Mouse (Mus musculus) heart, adult 2 months (tissue): ENCODE measurements around the gene Slc25a17. TPM values are rescaled to one million over a fixed set of nuclear protein-coding genes. Genes with fewer than 3 reads are reported as not detected.

Experiments
- DNase-seq, 2 experiments: peaks; one replicate each; pipeline ENCODE4 v3.0.0; 2021
- H3K27ac ChIP-seq: fragments of 200-600 bp; 2 replicates; pipeline ENCODE4 v1.8.1; 2022
- H3K27me3 ChIP-seq: fragments of 200-500 bp; 2 replicates; pipeline ENCODE4 v1.6.1; 2012; ENCODE audit warnings: mild to moderate bottlenecking, low read length, inconsistent platforms, mixed read lengths; ENCODE audit not compliant: control insufficient read depth, insufficient read depth
- H3K36me3 ChIP-seq: fragments of 200-500 bp; 2 replicates; pipeline ENCODE4 v1.6.1; 2012; ENCODE audit warnings: low read length, inconsistent platforms; ENCODE audit not compliant: control insufficient read depth, insufficient read depth
- H3K4me1 ChIP-seq: fragments of 200-500 bp; 2 replicates; pipeline ENCODE4 v1.6.1; 2011; ENCODE audit warnings: low read length; ENCODE audit not compliant: control insufficient read depth, insufficient read depth
- H3K4me3 ChIP-seq: fragments of 200-600 bp; 2 replicates; pipeline ENCODE4 v1.8.1; 2022
- H3K79me2 ChIP-seq: fragments of 200-500 bp; replicated peaks from 2 replicates; pipeline ENCODE4 v1.6.1; 2012; ENCODE audit warnings: mild to moderate bottlenecking, inconsistent platforms, low read length, moderate library complexity, mixed read lengths; ENCODE audit not compliant: control insufficient read depth, insufficient read depth
- H3K9ac ChIP-seq: fragments of 200-500 bp; 2 replicates; pipeline ENCODE4 v1.6.1; 2012; ENCODE audit warnings: low read depth, mild to moderate bottlenecking, control low read depth, inconsistent platforms, low read length, mixed read lengths
- CTCF ChIP-seq: fragments of 200-600 bp; IDR thresholded peaks from 2 replicates; pipeline ENCODE4 v1.8.1; 2022; ENCODE audit warnings: antibody characterized with exemption, mild to moderate bottlenecking, moderate library complexity
- EP300 ChIP-seq: fragments of 200-500 bp; IDR thresholded peaks from 2 replicates; pipeline ENCODE4 v1.6.1; 2011; ENCODE audit warnings: low read depth, low read length, control low read depth; ENCODE audit not compliant: insufficient read depth
- POLR2A ChIP-seq: fragments of 200-500 bp; IDR thresholded peaks from 2 replicates; pipeline ENCODE4 v1.6.1; 2011; ENCODE audit warnings: mild to moderate bottlenecking, low read depth, low read length, control low read depth; ENCODE audit not compliant: insufficient read depth
- WGBS: fragments of 180-500 bp; shearing (Covaris S2); methylation state at CpG from one replicate; pipeline ENCODE4 v1.1.7; 2018; 5-methylcytosine and 5-hydroxymethylcytosine counted together
- intact Hi-C: fragments of 180-260 bp; cut with DNase I; formaldehyde crosslinking; loops from one replicate; pipeline ENCODE4 v1.15.1; 2025
- polyA plus RNA-seq: library from polyadenylated mRNA; depleted of rRNA; stranded (reverse); fragments of >200 nt; gene quantifications from 2 replicates; pipeline ENCODE4 v1.2.3, GENCODE M21; 2012
- total RNA-seq, 2 experiments: library from RNA; stranded (reverse); gene quantifications; 2 replicates each; pipeline ENCODE4 v1.2.3; 2021

Slc25a17 gene
- total and polyA plus RNA-seq, 3 experiments: 13.0 to 15.7 (median 15.1) TPM

DNA sequence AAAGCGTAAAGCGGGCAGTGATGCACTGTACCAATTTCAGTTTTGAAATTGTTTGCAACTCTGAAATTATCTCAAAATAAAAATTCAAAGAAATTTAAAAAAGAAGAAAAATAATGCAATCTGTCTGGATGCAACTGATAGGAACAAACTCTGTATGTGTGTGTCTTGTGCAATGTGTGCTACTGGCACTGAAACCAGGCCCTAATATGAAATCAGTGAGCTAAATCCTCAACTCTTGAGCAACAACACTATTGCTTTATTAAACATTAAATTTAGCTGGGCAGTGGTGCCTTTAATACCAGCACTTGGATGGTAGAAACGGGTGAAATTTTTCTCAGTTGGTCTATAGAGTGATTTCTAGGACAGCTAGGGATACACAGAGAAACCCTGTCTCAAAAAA, 21.5 kb downstream of the Slc25a17 start:
- Histone ChIP-seq H3K4me1 (no peaks in the 10 kb centered on the region), H3K9ac (no peak overlapping the region), H3K79me2 (no peaks in the 10 kb centered on the region), H3K4me3 (no peak overlapping the region), H3K36me3 (peaks cover 2% of the 10 kb centered on the region; the same call in 1 of the 2 replicates), H3K27ac (no peak overlapping the region), H3K27me3 (no peaks in the 10 kb centered on the region)
- no peak for DNase-seq
- 96% methylated on average over 3 of the region's 3 CpGs for WGBS
- TF ChIP-seq CTCF: no peak
- intact Hi-C loops: no loop called here

DNA sequence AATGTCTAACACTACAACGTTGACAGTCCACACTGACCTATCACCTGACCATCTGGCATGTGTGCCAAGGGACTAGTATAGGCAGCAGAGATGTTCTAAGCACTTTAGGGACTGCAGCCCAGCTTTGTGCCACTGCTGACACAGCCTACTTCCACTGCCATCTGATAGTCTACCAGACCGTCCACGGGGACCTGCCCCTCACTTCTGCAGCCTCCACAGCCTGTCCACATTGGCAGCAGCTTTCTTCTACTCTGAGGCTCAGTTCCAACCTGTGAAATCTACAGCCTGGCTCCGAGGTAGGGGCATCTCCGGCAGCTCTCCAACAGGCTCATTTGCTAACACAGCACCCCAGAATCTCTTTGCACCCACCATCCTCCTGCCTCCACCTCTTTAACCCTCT, 24.1 kb downstream of the Slc25a17 start:
- H3K4me1 ChIP-seq: no peaks in the 10 kb centered on the region
- peaks cover 2% of the 10 kb centered on the region for H3K36me3 ChIP-seq
- WGBS: 81% methylated on average over 5 of the region's 5 CpGs
- H3K9ac ChIP-seq: no peak overlapping the region
- no peaks in the 10 kb centered on the region for H3K79me2 ChIP-seq
- no peak overlapping the region for H3K27ac ChIP-seq
- H3K27me3 ChIP-seq: no peaks in the 10 kb centered on the region
- H3K4me3 ChIP-seq: no peak overlapping the region
- intact Hi-C loops: no loop called here
- TF ChIP-seq POLR2A (no peak), EP300 (no peak), CTCF (no peak)
- DNase-seq: no peak

DNA sequence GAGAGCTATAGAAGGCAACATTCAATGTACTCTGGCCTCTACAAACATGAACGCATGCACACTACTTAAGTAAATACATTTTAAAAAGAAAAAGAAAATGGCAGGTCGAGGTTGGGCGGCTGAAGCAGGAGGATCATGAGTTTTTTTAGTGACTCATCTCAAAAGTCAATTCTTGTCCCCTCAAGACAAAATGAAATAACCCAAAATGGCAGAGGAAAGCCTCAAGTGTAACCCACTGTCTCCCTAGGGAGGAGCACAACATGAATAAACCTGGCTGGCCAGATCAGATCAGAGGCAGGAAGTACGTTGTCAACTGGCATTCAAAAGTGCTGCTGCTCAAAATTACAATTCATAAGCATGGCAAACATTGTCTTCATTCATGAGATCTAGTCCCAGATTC, 28.1 kb downstream of the Slc25a17 start:
- H3K79me2 ChIP-seq: no peaks in the 10 kb centered on the region
- no peak overlapping the region for H3K27ac ChIP-seq
- WGBS: 87% methylated on average over 4 of the region's 4 CpGs
- no peak overlapping the region for H3K9ac ChIP-seq
- DNase-seq: no peak
- H3K4me1 ChIP-seq: peaks cover 7% of the 10 kb centered on the region
- intact Hi-C loops: no loop called here
- peaks cover 15% of the 10 kb centered on the region for H3K36me3 ChIP-seq
- H3K27me3 ChIP-seq: no peaks in the 10 kb centered on the region
- no peak overlapping the region for H3K4me3 ChIP-seq
- TF ChIP-seq CTCF (no peak), EP300 (no peak), POLR2A (no peak)

GRCm38 (mm10) chr15:81330816-81331433, 29.7 kb downstream of the Slc25a17 start:
- TF ChIP-seq POLR2A (no peak), CTCF (no peak), EP300 (no peak)
- no peaks in the 10 kb centered on the region for H3K79me2 ChIP-seq
- DNase-seq: no peak
- no peak overlapping the region for H3K9ac ChIP-seq
- H3K27me3 ChIP-seq: no peaks in the 10 kb centered on the region
- peak overlapping the region; percentile 67 for H3K27ac ChIP-seq
- peaks cover 8% of the 10 kb centered on the region for H3K4me1 ChIP-seq
- WGBS: 46% methylated on average over 3 of the region's 3 CpGs
- peaks cover 15% of the 10 kb centered on the region for H3K36me3 ChIP-seq
- H3K4me3 ChIP-seq: no peak overlapping the region
- intact Hi-C loops: no loop called here

GRCm38 (mm10) chr15:81329721-81330369, 30.8 kb downstream of the Slc25a17 start:
- intact Hi-C loops: no loop called here
- no peak for DNase-seq
- TF ChIP-seq POLR2A: no peak
- TF ChIP-seq EP300: no peak
- TF ChIP-seq CTCF: no peak
- no peaks in the 10 kb centered on the region for H3K27me3 ChIP-seq
- no peaks in the 10 kb centered on the region for H3K79me2 ChIP-seq
- H3K4me1 ChIP-seq: peaks cover 10% of the 10 kb centered on the region
- peaks cover 15% of the 10 kb centered on the region for H3K36me3 ChIP-seq
- no peak overlapping the region for H3K9ac ChIP-seq
- WGBS: 68% methylated on average over 5 of the region's 5 CpGs
- H3K27ac ChIP-seq: peak overlapping the region; percentile 67
- no peak overlapping the region for H3K4me3 ChIP-seq

DNA sequence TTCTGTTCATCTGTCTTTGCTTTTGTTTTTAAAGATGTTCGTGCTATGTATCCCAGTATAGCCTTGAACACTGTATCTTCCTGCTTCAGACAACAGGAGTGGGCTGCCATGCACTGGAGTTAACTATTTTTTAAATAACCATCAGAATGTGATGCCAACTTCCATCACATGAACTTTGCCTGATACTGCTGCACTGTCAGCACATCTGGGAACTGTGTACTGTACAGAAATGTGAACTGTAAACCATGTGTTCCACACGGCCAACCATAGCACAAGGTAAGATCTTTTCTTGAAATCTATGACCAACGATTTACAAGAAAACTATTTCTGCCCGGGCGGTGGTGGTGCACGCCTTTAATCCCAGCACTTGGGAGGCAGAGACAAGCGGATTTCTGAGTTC, 33.1 kb downstream of the Slc25a17 start:
- Histone ChIP-seq H3K36me3 (peaks cover 20% of the 10 kb centered on the region), H3K4me3 (no peak overlapping the region), H3K79me2 (no peaks in the 10 kb centered on the region), H3K9ac (no peak overlapping the region), H3K27ac (no peak overlapping the region), H3K4me1 (peaks cover 10% of the 10 kb centered on the region), H3K27me3 (no peaks in the 10 kb centered on the region)
- no peak for DNase-seq
- TF ChIP-seq EP300: no peak
- no peak for TF ChIP-seq CTCF
- TF ChIP-seq POLR2A: no peak
- WGBS: 94% methylated on average over 7 of the region's 7 CpGs
- intact Hi-C loops: no loop called here
